Mouse (Mus musculus): Measurements from ENCODE around the gene Spock1.

- no peak for TF ChIP-seq CTCF (IDR thresholded peaks at IDR 0.05; ENCODE audit: control insufficient read depth, insufficient read depth, insufficient read length)
- TF ChIP-seq CEBPB (IDR thresholded peaks at IDR 0.05; ENCODE audit: low read depth) = no peak
- no peak for TF ChIP-seq USF1 (IDR thresholded peaks at IDR 0.05; ENCODE audit: low read depth)
- TF ChIP-seq MYOG (IDR thresholded peaks at IDR 0.05; ENCODE audit: control insufficient read depth, extremely low read depth, insufficient read length) = no peak
- no peak for TF ChIP-seq MYOD1 (IDR thresholded peaks at IDR 0.05; ENCODE audit: control insufficient read depth, insufficient read length, low read depth)
- no peak for TF ChIP-seq FOSL1 (IDR thresholded peaks at IDR 0.05; ENCODE audit: insufficient read depth, low read length, poor library complexity, severe bottlenecking)
- no peak for TF ChIP-seq MAX (IDR thresholded peaks at IDR 0.05)
Observed at GRCm38 (mm10) chr13:57727716-57728115, 180.4 kb downstream of the Spock1 start.
